Mouse (Mus musculus): ENCODE measurements around the gene Otop3.
A peak's percentile ranks its signal among the peaks of the same experiment; 100 is the strongest.

Otop3 gene

DNA sequence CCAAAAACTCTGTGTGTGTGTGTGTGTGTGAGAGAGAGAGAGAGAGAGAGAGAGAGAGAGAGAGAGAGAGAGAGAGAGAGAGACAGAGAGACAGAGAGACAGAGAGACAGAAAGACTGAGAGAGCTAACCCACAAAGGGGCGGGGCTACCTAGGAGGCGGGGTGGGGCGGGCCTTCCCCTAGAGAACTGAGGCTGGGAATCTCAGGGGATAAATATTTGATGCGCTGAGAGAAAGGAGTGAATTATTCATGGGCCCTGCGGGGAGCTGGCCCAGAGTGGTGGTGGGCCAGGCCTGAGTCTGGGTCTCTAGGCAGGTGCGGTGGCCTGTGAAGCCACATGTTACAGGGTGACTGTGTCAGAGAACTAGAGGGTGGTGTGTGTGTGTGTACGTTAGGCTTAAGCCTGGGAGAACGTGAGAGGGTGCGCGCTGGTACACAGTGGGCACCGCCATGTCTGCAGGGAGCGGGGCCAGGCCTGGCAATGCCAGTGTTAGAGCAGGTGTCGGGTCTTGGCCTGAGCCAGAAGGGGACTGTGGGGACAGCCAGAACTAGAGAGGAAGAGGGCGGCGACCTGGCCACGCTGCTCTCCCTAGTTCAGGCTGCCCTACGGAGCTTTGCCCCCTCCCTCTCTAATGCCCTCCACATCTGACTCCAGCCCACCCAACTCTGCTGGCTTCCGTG lies 14.7 kb upstream of the Otop3 start:
- DNase-seq = peak; percentile 79 to 87

DNA sequence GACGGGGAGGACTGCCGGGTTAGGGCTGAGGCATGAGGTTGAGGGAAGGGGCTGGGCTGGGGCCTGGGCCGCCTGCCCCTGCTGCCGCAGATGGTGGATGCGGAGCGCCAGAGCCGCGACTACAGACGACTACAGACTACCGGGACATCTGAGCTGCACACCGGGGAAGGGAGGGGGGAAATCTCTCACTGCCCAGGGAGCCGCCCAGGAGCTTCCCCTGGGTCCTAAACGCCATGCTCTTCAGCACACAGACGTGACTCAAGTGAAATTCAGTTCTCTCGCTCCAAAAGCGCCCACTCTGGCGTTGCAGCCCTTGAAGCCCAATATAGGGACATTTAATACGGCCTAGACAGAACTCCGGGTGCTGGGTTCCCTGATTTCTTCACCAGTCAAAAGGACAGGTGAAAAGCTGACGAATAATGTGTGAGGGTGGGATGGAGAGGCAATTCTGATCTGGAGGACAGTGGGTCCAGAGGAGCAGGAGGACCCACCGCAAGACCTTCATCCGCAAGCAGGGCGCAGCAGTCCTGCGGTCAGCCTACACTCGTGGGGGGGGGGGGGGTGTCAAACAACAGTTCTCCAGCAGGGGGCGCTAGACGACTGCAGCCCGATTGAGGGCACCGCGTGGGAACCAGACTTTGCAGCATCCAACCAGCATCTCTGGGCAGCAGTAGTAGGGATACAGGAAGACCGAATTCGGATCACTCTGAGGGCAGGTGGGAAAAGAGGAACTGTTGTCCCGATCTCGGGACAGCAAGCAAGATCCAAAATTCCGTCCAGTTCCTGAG lies 12.4 kb upstream of the Otop3 start, which contains the start of gene Ush1g:
TSS of gene Ush1g (minus strand) at position 136 of the 788 bp plus-strand sequence.
- peak; percentile 84 to 88 for DNase-seq

DNA sequence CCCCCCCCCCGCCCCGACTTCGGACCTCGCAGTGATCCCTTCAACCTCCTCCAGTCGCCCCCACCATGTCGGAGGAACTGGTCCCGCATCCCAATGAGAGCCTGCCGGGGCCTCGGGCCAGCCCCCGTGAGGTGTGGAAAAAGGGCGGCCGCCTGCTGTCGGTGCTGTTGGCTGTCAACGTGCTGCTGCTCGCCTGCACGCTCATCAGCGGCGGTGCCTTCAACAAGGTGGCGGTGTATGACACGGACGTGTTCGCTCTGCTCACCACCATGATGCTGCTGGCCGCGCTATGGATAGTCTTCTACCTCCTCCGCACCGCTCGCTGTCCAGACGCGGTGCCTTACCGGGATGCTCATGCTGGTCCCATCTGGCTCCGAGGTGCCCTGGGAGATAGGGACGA lies 11.2 kb upstream of the Otop3 start:
- DNase-seq = peak in 1 of 2 experiments; percentile 39

DNA sequence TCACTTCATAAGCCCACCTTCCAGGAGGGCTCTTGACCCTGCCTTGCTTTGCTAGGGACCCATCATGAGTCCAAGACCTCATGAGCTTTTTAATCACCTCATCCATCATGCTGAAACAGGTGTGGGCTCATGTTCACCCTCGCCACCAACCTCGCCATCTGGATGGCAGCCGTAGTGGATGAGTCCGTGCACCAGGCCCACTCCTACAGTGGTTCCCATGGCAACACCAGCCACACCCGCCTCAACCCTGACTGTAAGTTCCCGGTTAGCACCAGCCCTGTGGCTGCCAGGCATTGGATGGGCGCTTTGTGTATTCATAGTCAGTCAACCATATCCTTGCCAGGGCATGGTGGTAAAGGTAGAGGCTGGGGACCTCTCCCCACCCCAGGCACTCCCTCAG lies 7.8 kb upstream of the Otop3 start:
- no peak for DNase-seq

DNA sequence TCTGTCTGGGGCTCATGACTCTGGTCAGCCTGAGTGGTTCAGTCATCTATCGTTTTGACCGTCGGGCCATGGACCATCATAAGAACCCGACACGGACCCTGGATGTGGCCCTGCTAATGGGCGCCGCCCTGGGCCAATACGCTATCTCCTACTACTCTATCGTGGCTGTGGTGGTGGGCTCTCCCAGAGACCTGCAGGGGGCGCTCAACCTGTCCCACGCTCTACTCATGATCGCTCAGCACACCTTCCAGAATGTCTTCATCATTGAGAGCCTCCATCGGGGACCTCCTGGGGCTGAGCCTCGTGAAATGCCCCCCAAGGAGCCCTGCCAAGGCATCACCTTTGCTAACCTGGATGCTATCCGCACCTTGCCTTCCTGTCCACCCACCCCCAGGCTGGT lies 5.2 kb upstream of the Otop3 start:
- no peak for DNase-seq

DNA sequence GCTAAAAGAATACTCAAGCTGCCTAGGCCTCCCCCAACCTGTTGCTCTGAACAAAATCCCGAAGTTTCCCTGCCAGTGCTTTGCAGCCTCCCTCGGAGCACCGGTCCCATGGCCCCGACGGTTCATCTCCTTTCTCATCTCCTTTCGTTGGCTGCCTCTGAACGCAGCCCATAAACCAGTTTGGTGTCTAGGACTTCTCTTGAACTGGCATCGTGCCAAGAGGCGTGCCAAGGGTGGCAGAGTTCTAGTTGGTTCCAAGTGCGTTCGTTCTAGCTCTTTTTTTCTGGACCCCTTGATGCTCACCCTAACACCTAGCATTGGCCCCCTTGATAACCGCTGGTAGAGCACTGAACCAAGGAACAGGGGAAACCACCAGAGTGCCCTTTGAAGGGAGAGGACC lies 692 bp downstream of the Otop3 start:
- peak; percentile 63 to 67 for DNase-seq

DNA sequence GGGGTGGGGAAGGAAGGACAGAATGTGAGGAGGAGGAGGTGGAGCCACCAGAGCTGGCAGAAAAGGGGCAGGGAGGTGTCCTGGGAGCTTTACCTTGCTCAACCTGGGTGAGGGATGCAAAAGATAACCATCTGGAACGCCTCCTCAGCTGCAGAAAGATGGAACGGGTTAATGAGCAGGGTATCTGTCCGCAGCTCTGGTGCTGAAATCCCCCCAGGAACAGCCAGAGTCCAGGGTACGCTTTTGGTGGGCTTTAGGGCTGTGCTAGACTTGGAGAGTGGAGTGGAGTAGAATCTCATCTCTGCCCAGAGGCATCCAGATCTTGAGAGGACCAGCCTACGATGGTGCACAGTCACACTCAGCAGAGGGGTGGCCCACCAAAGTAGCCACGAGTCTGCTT lies 1.6 kb downstream of the Otop3 start:
- no peak for DNase-seq

DNA sequence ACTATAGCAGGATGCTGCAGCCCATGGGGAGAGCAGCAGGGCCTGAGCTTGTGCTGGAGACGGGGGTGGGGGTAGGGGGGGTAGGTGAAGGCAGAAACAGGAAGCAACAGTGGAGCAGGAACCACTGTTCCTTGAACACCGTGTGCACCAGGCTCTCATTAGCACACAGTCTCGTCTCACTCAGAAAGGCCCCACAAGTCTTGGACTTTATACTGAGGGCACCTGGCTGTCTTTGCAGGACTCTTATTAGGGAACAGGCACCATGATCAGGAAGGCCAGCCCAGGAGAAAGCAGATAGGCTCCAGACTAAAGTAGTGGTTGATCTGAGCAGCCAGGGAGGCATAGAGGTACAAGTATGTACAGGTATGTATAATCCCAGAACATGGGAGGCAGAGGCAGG lies 2.8 kb downstream of the Otop3 start:
- no peak for DNase-seq

DNA sequence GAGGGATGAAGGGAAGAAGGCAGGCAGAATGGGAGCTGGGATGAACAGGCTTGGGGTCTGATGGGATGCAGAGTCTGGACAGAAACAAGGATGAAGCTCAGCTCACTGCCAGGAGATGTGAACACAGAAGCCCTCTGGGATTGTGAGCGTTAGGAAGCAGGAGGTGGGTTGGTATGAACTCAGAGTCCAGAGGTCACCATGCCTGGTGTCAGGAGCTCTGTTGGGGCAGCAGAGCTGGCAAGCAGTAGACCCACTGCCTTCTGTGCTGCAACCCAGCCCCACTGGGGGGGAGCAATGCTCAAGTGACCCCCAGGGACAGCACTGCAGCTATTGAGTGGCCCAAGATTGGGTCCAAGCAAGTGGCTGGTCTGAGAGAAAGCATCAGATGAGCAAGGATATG lies 3.3 kb downstream of the Otop3 start:
- no peak for DNase-seq

DNA sequence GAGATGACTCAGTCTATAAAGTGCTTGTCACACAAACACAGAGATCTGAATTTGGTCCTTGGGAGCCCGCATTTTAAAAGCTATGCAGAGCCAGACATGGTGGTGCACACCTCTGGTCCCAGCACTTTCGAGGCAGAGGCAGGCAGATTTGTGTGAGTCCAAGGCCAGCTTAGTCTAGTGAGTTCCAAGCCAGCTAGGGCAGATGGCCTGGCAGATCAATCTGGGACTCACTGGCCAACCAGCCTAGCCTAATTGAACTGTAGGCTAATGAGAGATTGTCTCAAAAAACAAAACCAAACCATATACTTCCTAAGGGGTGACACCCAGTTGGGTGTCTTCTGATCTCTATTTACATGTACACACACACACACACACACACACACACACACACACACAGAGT lies 6.7 kb downstream of the Otop3 start:
- peak; percentile 69 to 75 for DNase-seq

DNA sequence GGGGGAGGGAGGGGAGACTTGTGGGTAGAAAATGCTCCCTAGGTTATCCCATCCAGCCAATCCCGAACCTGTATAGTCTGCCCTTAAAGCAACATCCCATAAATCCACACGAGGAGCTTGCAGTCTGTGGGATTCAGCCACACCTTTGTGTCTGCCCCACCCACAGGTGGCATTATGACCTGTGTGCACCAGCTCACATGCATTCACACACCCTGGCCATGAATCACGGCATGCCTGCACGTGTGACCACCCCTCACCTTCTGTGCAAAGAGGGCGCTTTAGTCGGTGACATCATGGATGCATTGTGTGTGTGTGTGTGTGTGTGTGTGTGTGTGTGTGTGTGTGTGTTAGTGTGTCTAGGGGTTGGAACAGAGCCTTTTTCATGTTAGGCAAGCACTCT lies 7.3 kb downstream of the Otop3 start:
- DNase-seq = no peak

DNA sequence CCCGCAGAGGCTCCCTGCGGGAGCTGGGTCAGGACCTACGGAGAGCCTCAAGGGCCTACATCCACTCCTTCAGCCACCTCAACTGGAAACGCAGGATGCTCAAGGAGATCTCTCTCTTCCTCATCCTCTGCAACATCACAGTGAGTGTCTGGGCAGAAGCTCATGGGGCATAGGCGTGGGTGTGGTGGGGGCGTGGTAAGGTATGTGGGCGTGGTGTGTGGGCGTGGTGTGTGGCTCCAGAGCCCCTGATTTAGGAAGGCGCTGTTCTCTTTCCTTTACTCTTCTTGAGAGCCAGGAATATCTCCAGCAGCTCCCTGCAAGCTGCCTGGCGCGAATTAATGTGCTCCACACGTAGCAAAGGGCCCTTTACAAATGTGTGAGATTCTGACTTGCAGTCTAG lies 10.4 kb downstream of the Otop3 start:
- no peak for DNase-seq

DNA sequence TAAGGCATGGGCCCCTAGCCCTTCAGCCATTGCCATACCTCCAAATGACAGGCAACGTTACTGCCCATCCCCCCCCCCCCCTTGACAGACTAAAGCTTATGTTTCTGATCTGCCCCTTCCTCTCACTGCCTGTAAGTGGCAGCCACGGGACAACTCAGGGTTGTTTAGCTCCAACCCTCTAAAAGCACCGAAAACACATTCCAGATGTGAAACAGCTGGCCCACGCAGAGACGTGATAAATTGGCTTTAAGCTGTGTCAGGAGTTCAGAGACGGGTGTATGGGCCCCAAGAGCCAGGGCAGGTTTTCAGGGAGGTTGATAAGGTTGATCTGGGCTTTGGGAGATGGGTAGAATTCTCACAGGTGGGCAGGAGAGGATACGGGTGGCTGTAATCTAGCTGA lies 11.0 kb downstream of the Otop3 start:
- DNase-seq = no peak

DNA sequence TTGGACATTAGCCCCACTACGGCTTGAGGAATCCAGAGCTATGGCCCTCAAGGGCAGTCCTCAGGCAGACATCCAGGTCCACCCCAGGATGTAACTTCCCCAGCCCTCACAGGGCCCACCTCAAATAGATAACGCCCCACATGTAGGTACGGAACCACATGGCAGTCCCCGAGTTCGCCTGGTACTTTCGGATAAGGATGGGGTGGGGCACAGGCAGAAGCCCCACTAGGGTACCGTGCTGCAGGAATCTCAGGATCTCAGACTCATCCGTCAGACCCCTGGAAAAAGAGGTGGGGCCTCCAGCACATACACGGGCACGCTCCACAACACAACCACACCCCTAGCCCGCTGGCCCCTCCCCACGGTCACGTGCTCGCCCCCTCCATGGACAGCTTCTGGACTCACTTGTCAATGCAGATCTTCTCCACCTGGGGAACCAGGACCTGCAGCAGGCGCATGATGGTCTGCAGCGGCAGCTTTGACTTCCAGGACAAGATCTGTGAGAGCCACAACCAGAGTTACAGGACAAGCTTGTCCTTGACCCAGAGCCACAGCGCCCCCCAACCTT lies 14.2 kb downstream of the Otop3 start:
- no peak for DNase-seq

DNA sequence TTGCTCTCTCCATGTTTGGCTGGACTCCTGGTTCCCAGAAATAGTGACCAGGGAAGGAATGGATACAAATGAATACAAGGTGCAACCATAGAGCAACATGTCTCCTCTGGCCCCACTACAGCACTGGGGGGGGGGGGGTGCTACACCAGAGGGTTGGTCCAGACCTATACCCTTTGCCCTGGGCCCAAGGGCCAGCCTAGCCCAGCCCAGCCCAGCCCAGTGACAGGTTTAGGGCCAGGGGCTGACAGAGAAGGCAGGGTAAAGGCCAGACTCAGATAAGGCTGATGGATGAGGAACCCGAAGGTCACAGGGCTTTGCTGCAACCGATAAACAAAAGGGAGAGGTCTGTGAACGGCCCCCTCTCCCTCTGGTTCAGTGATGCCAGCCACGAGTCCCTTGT lies 15.4 kb downstream of the Otop3 start:
- DNase-seq = no peak

DNA sequence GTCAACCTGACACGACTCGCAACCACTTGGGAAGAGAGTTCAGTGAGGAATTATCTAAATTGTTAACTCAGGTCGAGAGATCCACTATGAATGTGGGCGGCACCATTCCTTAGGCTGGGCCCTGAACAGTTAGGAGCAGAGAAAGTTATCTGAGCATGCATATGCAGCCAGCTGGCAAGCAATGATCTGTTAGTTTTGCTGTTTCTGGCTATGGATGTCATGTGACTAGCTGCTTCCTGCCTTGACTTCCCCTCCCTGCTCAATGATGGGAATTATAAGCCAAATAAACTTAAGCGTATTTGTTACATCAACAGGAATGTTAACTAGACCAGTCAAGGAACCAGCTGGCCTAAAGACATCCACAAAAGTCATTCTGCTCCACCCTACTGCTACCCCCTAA lies 18.8 kb downstream of the Otop3 start:
- no peak for DNase-seq

DNA sequence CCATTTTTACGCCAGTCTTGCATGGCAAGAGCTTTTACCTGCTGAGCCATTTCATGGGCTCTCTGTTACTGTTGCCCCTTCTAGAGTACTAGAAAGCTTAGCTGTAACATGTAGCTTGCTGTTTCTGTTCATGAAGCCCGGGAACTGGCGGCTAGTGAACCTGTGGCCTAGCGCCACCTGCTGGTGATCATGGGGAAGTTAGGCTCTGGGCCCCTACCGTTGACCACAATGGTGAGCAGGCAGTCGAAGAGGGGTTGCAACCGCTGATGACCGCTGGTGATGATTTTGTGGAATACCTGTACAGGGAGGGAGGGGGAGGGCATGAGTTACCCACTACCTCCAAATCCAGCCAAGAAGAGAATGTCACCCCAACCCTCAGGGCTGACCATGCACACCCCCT lies 19.7 kb downstream of the Otop3 start:
- peak; percentile 86 to 90 for DNase-seq

DNA sequence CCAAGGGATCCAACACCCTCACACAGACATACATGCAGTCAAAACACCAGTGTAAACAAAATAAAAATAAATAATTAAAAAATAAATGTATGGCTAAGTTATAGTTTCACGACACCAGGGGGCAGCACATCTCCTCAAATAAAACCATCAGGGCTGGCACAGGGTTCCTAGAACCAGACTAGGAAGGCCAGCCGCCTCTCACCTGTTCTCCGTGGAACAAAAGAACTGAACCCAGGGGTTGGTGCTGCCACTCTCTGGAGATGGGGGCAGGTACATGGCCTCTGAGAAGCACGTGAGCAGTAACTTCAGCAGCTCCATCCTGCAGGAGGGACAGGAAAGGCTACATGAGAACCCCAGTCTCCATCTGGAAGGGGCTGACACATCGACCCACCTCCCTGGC lies 23.9 kb downstream of the Otop3 start:
- DNase-seq = peak; percentile 90 to 91

DNA sequence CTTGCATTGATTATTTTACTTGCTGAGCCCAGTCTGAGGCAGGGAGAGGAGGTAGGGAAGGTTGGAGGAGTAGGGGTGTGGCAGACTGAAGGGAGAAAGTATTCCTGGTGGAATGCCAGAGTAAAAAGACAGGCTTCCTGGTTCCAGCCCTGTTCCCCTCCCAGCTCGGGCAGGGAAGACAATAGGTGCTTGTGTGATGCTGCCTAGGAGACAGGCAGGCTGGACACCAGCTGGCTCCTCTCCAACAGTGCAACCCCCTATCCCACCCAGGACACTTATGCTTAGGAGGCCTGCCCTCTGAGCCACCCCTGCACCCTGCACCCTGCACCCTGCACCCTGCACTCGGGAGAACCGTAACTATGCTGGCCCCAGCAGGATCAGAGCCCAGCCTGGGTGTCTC lies 24.8 kb downstream of the Otop3 start:
- DNase-seq = peak; percentile 33 to 41

DNA sequence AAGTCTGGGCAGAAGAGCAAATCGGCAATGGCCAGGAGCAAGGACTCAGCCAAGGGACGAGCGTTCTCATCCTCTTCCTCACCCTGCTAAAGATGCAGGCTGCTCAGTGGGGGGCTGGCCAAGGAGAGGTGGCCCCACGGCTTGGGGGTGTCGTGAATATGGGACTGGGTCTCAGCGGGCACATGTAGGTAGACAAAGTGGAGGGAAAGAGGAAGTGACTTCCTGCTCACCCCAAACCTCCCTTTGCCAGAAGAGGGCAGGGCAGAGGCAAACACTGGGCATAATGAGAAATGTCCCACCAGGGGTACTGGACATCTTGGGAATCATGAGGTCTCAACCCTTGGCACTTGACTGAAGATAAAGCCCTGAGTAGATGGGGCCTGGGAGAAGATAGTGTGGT lies 25.2 kb downstream of the Otop3 start:
- peak; percentile 25 to 28 for DNase-seq

DNA sequence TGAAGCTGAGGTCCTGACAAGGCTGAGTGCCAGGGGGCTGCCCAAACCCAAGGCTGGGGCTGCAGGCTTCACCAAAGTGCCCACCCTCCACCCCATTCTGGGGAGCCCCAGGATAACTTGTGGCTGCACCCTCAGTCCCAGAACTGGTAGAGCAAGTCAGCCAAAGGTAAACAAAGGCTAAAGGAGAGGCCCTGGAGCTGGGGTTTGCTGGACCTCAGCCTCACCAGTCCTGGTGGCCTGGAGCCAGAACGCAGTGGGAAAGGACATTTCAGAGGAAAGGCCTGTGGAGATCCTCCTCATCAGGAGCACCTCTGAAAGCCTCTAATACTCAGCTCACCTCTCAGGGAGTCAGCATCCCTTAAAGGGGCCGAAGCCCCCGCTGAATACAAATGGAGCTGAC lies 29.6 kb downstream of the Otop3 start:
- DNase-seq = peak; percentile 36 to 42

DNA sequence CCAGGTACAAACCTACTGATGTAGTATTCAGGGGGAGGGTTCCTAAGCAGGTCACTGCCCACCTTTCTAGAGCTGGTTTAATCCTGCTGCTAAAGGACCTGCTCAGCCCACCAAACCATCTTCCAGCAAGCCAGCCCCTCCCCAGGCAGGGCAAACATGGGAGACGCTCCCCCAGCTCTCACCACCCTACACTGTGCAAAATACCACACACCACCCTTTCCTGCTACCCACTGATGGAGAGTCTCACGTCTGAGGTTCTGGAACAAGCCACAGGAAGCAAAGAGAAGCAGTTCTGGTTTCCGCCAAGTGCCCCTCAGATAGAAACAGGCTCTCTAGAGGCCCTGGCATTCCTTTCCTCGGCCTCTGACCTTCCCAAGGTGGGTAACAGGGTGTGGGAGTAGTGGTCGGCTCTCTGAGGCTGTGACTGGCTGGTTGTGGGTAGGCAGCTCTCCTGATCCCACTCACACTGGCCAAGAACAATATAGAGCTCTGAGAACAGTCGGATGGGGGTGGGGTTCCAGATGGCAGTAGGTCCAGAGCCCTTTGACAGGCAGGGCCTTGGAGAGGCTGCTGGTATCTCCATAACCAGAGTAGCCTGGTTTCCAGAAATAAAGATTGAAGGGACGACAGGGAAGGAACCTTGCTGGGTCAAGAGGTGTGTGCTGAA lies 31.6 kb downstream of the Otop3 start:
- peak; percentile 73 to 74 for DNase-seq

DNA sequence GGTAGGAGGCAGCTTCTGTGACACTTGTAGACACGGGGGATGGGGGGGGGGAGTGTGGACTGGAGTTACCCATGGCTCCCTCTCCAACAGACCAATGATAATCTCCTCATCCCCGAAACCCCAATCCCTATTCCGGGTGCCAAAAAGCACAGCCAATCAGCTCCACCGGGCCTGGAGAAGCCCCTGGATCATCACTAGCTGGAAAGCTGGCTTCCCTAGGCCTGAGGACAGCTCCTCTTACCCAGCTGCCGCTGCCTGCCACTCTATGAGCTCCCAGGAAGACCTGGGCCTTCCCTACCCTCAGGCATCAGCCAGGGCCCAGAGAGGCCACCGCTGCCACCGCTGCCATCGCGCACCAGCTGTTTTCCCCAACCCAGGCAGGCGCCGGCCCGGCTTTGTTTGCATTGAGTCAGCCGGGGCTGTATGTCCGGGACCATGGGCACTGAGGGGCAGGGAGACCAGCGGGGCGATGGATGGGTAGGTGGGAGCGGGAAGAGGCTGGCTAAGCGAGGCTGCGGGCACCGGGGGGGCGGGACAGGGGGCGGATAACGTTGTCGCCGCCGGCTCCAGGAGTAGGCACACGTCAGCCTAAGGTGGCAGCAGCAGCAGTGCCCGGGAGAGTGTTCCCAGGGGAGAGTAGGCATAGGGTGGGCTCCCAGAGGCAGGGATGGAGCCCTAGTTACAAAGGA lies 32.3 kb downstream of the Otop3 start:
- peak; percentile 79 to 82 for DNase-seq

Data from cerebellum, postnatal 10 days (tissue).